Mouse (Mus musculus) heart, postnatal 14 days (tissue): Measurements from ENCODE around the gene Gm17387. TPM values are rescaled to one million over a fixed set of nuclear protein-coding genes. Genes with fewer than 3 reads are reported as not detected.

Experiments used
- DNase-seq, 2 experiments: peaks; one replicate each; pipeline ENCODE4 v3.0.0; 2021 to 2022
- intact Hi-C: fragments of 180-260 bp; cut with DNase I; formaldehyde crosslinking; loops from one replicate; pipeline ENCODE4 v1.15.1; 2025
- total RNA-seq, 2 experiments: library from RNA; stranded (reverse); gene quantifications; 2 replicates each; pipeline ENCODE4 v1.2.3; 2021

The Gm17387 gene
- total RNA-seq, 2 experiments from 2014 or later, result not detected

GRCm38 (mm10) chr7:141070058-141070862, 41.3 kb downstream of the Gm17387 start:
- intact Hi-C loops, result loop anchor here (5.0 kb wide), 3 partner anchors 107 to 223 kb away; partner anchors contain the start of genes Odf3 and Scgb1c1
- DNase-seq, result peak; percentile 71 to 82

DNA sequence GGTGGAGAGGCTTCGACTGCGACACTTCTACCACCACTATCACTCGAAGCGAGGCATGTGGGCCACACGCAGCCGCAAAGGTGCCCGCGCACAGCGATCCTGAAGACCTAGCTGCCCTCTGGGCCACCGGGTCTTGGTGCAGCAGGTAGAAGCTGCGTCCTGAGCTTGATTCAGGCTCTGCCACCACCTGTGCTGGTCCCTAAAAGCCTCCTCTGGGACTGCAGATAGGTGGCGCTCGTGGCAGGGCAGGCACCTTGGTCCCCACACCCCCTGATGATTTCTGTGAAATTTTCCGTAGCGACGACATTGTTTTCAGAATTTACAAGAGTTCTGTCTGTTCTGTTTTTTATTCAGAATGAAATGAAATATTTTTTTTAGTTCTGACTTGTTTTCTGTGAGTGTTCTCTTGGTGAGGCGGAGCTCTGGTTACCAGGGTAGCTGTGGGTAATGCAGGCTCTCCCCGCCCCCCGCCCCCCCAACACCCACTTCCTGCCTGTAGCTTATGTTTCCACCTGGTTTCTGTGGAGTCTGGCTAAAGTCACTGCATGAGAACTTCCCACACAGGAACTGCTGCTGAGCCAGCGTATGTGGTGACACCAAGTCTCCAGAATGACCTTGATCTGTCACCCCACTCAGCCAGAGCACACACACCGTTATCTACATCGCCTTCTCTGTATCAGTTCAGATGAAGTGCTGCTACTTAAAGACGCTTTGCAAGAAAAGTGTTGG, 43.2 kb downstream of the Gm17387 start:
- DNase-seq, result no peak
- intact Hi-C loops, result loop anchor here (5.0 kb wide), 3 partner anchors 105 to 225 kb away; partner anchors contain the start of genes Odf3 and Scgb1c1

DNA sequence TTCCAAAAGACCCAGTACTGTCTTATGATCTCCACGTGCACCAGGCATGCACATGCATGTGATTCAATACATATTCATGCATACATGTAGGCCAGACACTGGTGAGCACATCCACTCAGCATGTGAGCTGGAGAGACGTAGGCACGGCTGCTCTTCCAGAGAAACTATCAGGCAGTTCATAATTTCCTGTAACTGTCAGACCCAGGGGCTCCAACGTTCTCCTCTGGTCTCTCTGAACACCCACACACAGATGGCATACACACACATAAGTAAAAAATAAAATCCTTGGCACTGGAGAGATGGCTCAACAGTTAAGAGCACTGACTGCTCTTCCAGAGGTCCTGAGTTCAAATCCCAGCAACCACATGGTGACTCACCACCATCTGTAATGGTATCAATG, 44.9 kb downstream of the Gm17387 start:
- no peak for DNase-seq
- intact Hi-C loops, result loop anchor here (5.0 kb wide), 3 partner anchors 104 to 226 kb away; partner anchors contain the start of genes Odf3 and Scgb1c1

DNA sequence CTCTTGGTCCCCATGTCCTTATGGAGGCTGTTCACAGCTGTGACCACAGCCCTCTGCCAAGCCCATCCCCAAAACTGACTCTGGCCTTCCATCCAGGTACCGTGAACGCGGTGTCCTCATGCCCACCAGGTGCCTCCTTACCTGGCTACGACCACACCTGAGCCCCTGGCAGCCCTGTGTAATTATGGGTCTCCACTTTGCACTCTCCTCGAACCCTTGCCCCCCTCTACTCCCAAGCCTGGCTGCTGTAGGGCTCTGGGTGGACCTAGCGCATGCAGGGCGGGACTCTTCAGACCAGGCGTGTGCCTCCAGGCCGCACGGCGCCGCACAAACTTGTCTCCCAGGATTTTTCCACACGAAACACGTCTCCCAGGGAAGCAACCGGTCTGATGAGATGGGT, 48.9 kb downstream of the Gm17387 start, which contains the start of gene Pkp3:
TSS of gene Pkp3 (plus strand) at position 378 of the 400 bp plus-strand sequence.
- DNase-seq, result no peak
- intact Hi-C loops, result no loop called here

- intact Hi-C loops, result no loop called here
- no peak for DNase-seq
Measured at GRCm38 (mm10) chr7:141078876-141079275, 49.9 kb downstream of the Gm17387 start.

Other genes starting within 250 kb of the Gm17387 start
- gene Syce1, start 241.3 kb upstream of the Gm17387 start, total RNA-seq, result not detected
- gene Zfp941, start 207.0 kb upstream of the Gm17387 start, total RNA-seq, result under 1 TPM; 0.22 to 0.36 TPM
- gene Urah, start 194.1 kb upstream of the Gm17387 start, total RNA-seq, result not detected
- 1 to 10 TPM; 6.2 to 8.4 TPM for gene Scgb1c1, start 183.6 kb upstream of the Gm17387 start, total RNA-seq
- not detected for gene Odf3, start 181.3 kb upstream of the Gm17387 start, total RNA-seq
- gene Gm45785, start 172.8 kb upstream of the Gm17387 start, total RNA-seq, result not detected
- gene Ric8a, start 172.2 kb upstream of the Gm17387 start, total RNA-seq, result 10 to 100 TPM; 23.7 to 24.5 TPM
- gene Bet1l, start 171.6 kb upstream of the Gm17387 start, total RNA-seq, result 10 to 100 TPM; 11.3 to 12.5 TPM
- 10 to 100 TPM; 92.6 to 92.8 TPM for gene Psmd13, start 147.2 kb upstream of the Gm17387 start, total RNA-seq
- gene Sirt3, start 146.8 kb upstream of the Gm17387 start, total RNA-seq, result 10 to 100 TPM; 54.6 to 56.2 TPM
- gene Cox8b, start 128.7 kb upstream of the Gm17387 start, total RNA-seq, result 1,000 to 10,000 TPM; 2,004 to 2,091 TPM
- not detected for gene Nlrp6, start 108.2 kb upstream of the Gm17387 start, total RNA-seq
- gene Pgghg, start 87.7 kb upstream of the Gm17387 start, total RNA-seq, result 1 to 10 TPM; 7.4 to 7.7 TPM
- gene Ifitm5, start 78.8 kb upstream of the Gm17387 start, total RNA-seq, result under 1 TPM; 0.38 to 0.80 TPM
- not detected for gene Gm45717, start 73.2 kb upstream of the Gm17387 start, total RNA-seq
- 100 to 1,000 TPM; 130 TPM for gene Ifitm2, start 73.1 kb upstream of the Gm17387 start, total RNA-seq
- 1 to 10 TPM; 3.1 to 4.2 TPM for gene Ifitm1, start 61.9 kb upstream of the Gm17387 start, total RNA-seq
- 10 to 100 TPM; 95.6 to 96.3 TPM for gene Ifitm3, start 18.4 kb upstream of the Gm17387 start, total RNA-seq
- gene Ifitm6, start 11.2 kb upstream of the Gm17387 start, total RNA-seq, result 1 to 10 TPM in 1 of 2 experiments, under 1 TPM in 1; 0.34 to 1.1 TPM
- under 1 TPM; 0.07 to 0.14 TPM for gene B4galnt4, start 32.0 kb downstream of the Gm17387 start, total RNA-seq
- gene Pkp3, start 49.1 kb downstream of the Gm17387 start, total RNA-seq, result under 1 TPM; 0.43 to 0.95 TPM
- 1 to 10 TPM; 8.0 to 8.1 TPM for gene Sigirr, start 71.4 kb downstream of the Gm17387 start, total RNA-seq
- gene Ano9, start 88.7 kb downstream of the Gm17387 start, total RNA-seq, result under 1 TPM; 0.10 to 0.29 TPM
- gene Ptdss2, start 93.3 kb downstream of the Gm17387 start, total RNA-seq, result 10 to 100 TPM; 35.9 to 38.7 TPM
- 10 to 100 TPM; 60.8 to 70.2 TPM for gene Rnh1, start 143.7 kb downstream of the Gm17387 start, total RNA-seq
- 100 to 1,000 TPM; 101 to 104 TPM for gene Hras, start 164.9 kb downstream of the Gm17387 start, total RNA-seq
- gene Lrrc56, start 165.0 kb downstream of the Gm17387 start, total RNA-seq, result 1 to 10 TPM; 2.6 to 3.6 TPM
- not detected for gene Lmntd2, start 184.9 kb downstream of the Gm17387 start, total RNA-seq
- gene Rassf7, start 186.7 kb downstream of the Gm17387 start, total RNA-seq, result 1 to 10 TPM; 1.2 to 1.5 TPM
- gene Phrf1, start 199.7 kb downstream of the Gm17387 start, total RNA-seq, result 10 to 100 TPM; 43.4 to 44.3 TPM
- 1 to 10 TPM; 1.6 to 1.7 TPM for gene Irf7, start 237.3 kb downstream of the Gm17387 start, total RNA-seq
- gene Cdhr5, start 247.7 kb downstream of the Gm17387 start, total RNA-seq, result not detected